Mouse (Mus musculus): ENCODE results near the gene Elavl3.
A peak's percentile ranks its signal among the peaks of the same experiment; 100 is the strongest.
"Not testable (repeated sequence)": the region's sequence is repeated elsewhere in the genome, so short reads cannot be mapped to it uniquely, and the experiment has no call there.

The Elavl3 gene

DNA sequence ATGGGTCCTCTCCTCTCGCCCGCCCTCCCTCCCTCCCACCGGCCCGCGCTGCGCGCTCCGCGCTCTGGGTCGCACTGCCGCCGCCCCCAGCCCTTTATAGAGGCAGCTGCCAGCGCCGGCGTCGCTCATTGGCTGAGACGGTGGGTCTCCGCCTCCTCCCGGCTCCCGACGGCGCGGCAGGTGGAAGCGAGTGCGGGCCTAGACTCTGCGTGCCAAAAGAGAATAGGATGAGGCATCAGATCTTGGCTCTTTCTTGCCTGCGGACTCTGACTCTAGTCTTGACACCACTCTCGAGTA lies at the start of gene Elavl3:
TSS of gene Elavl3 (minus strand) at position 66 of the 297 bp plus-strand sequence.
- peak; percentile 98 for DNase-seq

GRCm38 (mm10) chr9:22099922-22100321 lies 48.1 kb upstream of the Elavl3 start:
- DNase-seq: peak in 1 of 2 experiments; percentile 9

DNA sequence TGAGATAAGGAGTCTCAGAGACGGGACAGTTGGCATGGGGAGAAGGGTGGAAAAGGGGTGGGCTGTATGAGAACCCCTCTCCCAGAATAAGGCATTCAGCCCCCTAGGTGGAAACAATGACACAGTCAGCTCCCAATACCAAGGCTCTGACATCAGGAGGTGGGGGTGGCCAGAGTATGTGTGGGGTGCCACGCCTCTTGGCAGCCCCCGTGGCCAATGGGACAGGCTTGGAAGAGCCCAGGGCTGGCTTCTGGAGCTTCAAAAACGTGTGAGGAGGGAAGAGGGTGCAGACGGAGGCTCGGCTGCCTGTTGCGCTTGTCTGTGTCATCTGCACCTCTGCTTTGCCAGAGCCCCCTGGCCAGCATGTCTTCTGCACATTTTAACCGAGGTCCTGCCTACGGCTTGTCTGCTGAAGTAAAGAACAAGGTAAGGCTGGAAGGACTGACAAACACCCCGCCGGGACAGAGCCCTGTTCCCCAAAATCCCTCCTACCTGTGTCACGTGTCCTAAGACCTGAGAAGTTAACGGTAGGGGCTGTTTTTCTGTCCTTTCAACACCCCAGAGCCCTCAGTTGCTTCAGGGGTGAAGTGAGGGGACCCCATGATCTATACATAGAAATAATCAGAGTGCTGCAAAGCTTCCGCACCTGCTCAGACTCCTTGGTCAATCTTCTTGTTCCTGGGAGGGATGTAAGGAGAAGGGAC lies 47.3 kb upstream of the Elavl3 start, which contains the start of gene Cnn1:
TSS of gene Cnn1 (plus strand) at position 224 of the 704 bp plus-strand sequence.
- peak; percentile 45 to 47 for DNase-seq

- DNase-seq: peak; percentile 91 to 92
Observed at GRCm38 (mm10) chr9:22095854-22096307, 44.1 kb upstream of the Elavl3 start.

GRCm38 (mm10) chr9:22092746-22093145 lies 40.9 kb upstream of the Elavl3 start:
- DNase-seq: no peak

- no peak for DNase-seq
Observed at GRCm38 (mm10) chr9:22089986-22090385, 38.2 kb upstream of the Elavl3 start.

DNA sequence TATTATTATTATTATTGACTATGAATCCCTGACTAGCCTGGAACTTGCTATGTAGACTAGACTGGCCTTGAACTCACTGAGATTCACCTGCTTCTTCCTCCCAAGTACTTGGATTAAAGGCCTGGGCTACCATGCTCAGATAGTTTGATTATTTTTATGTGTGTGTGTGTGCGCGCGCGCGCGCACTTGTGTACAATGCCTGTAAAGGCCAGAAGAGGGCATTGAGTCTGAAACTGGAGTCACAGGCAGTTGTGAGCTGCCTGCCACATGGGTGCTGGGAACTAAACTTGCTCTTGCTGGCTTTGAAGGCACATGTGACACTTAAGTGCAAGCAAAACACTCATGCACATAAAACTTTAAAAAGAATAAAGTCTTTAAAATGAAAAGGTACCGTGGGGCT lies 37.5 kb upstream of the Elavl3 start:
- DNase-seq: no peak

DNA sequence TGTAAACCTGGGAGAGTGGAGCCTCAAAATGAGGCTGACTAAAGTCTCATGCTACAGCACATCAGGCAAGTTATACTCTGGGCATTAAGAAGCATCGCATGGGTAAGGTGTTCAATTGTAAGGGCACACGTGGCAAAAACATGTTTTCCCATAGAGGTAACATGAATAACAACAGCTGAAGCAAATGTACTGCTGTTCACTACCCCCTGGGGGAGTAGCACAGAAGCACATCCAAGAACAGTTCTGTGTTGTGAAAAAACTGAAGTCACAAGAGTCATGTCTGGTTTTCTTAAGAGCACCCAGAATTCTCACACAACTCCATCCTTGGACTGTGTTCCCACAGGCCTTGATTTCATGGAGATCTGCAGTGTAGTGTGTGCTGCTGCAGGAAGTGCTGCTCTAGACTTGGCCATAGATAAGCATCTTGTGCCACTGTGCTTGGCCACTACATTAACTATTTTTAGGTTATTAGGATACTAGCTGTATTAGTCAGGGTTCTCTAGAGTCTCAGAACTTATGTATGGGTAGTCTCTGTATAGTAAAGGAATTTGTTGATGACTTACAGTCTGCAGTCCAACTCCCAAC lies 35.3 kb upstream of the Elavl3 start:
- no peak for DNase-seq

DNA sequence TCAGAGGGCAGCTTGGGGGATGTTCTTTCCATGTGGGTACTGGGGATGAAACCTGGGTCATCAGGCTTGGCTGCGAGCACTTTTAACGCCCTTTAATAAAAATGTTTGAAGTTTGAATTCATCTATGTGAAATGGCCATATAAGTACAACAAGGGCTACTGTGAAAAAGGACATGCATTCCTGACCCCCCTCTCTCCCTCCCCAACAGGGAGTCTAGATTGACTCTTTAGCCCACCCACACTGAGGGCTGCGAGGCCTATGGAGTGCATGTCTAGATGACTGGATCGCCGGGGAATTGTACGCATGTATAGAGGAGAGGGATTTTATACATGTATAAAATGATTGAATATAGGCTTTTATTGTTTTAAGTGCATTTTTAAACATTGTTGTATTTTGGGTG lies 34.2 kb upstream of the Elavl3 start:
- no peak for DNase-seq

- DNase-seq: peak; percentile 96
Observed at GRCm38 (mm10) chr9:22085022-22085834, 33.4 kb upstream of the Elavl3 start, which contains the start of gene Ecsit. Ecsit (minus strand) TSS chr9:22085438.

DNA sequence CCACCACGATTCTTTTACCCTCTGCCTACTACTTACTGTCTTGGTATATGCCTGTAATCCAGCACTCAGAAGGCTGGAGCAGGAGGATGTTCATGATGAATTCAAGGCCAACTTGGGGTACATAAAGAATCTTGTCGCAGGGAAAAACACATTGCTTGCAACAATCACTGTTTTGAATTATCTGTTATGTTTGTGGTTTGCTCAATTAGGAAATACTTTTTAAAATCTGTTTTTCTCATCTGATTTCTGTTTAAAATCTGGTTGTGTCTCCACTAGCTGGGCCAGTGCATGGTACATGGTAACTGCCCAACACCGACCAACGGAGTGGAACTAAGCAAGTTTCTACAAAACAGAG lies 32.8 kb upstream of the Elavl3 start:
- no peak for DNase-seq

- no peak for DNase-seq
Observed at GRCm38 (mm10) chr9:22076223-22076622, 24.4 kb upstream of the Elavl3 start.

DNA sequence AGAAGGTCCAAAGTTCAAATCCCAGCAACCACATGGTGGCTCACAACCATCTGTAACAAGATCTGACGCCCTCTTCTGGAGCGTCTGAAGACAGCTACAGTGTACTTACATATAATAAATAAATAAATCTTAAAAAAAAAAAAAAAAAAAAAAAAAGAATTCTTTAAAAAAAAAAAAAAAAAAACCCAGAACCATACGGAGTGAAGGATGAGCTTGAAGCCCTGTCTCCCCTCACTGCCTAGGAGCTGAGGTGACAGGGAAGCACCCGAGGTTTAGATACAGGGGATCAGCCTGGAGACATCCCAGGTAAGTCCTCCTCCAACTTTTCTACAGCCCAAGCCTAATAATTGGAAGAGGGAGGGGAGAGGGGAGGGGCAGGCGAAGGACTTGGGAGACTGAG lies 24.0 kb upstream of the Elavl3 start:
- DNase-seq: not testable (repeated sequence)

- peak; percentile 52 to 59 for DNase-seq
Observed at GRCm38 (mm10) chr9:22072276-22072675, 20.5 kb upstream of the Elavl3 start.

DNA sequence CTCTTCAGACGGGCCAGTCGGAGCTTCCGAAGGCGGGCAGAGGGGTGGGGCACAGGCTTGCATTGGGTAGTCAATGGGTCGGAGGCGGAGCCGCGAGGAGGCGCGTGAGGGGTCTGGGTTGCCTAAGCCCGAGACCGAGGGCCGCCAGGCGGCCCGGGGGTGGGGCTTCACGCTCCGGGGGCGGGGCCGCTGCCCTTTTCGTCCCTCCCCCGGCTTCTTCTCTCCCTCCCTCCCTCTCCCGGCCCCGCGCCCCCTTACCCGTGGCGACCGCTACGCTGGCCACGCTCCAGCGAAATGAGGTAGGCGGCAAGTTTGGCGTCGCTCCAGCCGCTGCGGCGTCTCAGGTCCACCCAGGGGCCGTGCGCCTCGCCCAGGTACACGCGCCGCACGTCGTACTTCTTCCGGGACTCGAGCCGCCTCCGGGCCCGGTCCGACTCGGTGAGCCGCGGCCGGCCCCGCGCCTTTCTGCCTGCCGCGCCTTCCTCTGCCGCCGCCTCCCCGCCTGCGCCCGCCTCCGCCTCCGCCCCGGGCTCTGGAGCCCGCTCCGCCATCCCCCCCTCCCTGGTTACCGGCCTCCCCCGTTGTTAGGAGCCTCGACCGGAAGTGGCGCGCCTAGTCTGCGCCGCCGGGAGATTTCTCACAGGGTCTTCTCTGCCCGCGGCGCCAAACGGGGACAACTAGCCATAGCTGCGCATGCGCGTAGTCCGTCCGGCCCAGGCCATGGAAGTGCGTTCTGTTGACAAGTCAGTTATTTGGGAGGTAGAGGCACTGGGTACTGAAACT lies 19.2 kb upstream of the Elavl3 start, which contains the start of the genes Gm49318 and Zfp653:
TSS of gene Gm49318 (minus strand) at position 469 of the 783 bp plus-strand sequence.
TSS of gene Zfp653 (minus strand) at position 586 of the 783 bp plus-strand sequence.
- DNase-seq: peak; percentile 99

- DNase-seq: no peak
Observed at GRCm38 (mm10) chr9:22069881-22070553, 18.2 kb upstream of the Elavl3 start.

- no peak for DNase-seq
Observed at GRCm38 (mm10) chr9:22067195-22067594, 15.4 kb upstream of the Elavl3 start.

- peak; percentile 84 to 85 for DNase-seq
Observed at GRCm38 (mm10) chr9:22066433-22066832, 14.6 kb upstream of the Elavl3 start.

GRCm38 (mm10) chr9:22065642-22066041 lies 13.8 kb upstream of the Elavl3 start:
- no peak for DNase-seq

GRCm38 (mm10) chr9:22064341-22064740 lies 12.5 kb upstream of the Elavl3 start:
- DNase-seq: peak; percentile 85 to 89

- DNase-seq: peak in 1 of 2 experiments; percentile 17
Observed at GRCm38 (mm10) chr9:22061339-22061738, 9.5 kb upstream of the Elavl3 start.

GRCm38 (mm10) chr9:22058011-22058424 lies 6.2 kb upstream of the Elavl3 start:
- peak; percentile 73 to 82 for DNase-seq

Data from cerebellum, postnatal 10 days (tissue).